In genomic region chr5:100079040-100079930, GRCm38 (mm10) we compare ENCODE assay signal across 8 mouse cellular contexts. TPM values are rescaled to one million over a fixed set of nuclear protein-coding genes. Genes with fewer than 3 reads are reported as not detected.
DNase-seq lines count a peak whose midpoint lies in the region; ATAC-seq and TF ChIP-seq lines count a peak whose summit lies in the region.

No protein-coding gene starts in this region.

- H3K27ac ChIP-seq in kidney, adult 2 months (ENCODE audit: insufficient read depth, low read depth, low read length), result no peak overlapping the region
- H3K27ac ChIP-seq in forebrain, embryonic 10.5 days, result peak overlapping the region; percentile 69
- H3K27ac ChIP-seq in intestine, embryonic 15.5 days, result no peak overlapping the region
- 0 out of 2 replicates have a peak overlapping the region, but pooled peaks have one; percentile 66 for H3K27ac ChIP-seq in stomach, embryonic 16.5 days (ENCODE audit: low read length)

- no peaks in the 10 kb centered on the region for H3K36me3 ChIP-seq in kidney, adult 2 months (ENCODE audit: control insufficient read depth, insufficient read depth, low read length)
- H3K36me3 ChIP-seq in forebrain, embryonic 10.5 days (replicated peaks), result 0 out of 2 replicates have a peak, but pooled peaks cover 2% of the 10 kb centered on the region
- no peaks in the 10 kb centered on the region for H3K36me3 ChIP-seq in intestine, embryonic 15.5 days
- no peaks in the 10 kb centered on the region for H3K36me3 ChIP-seq in stomach, embryonic 16.5 days (ENCODE audit: control insufficient read depth, insufficient read depth, low read length)

- no peaks in the 10 kb centered on the region for H3K9me3 ChIP-seq in forebrain, embryonic 10.5 days
- H3K9me3 ChIP-seq in intestine, embryonic 15.5 days, result no peaks in the 10 kb centered on the region
- H3K9me3 ChIP-seq in stomach, embryonic 16.5 days (replicated peaks; ENCODE audit: control insufficient read depth, low read length), result no peaks in the 10 kb centered on the region

- peak; percentile 60 for ATAC-seq in intestine, embryonic 15.5 days
- peak; percentile 65 for ATAC-seq in megakaryocyte, adult 5-6 weeks (ENCODE audit: poor library complexity, severe bottlenecking)
- peak; percentile 34; the same call in 1 of the 2 replicates for ATAC-seq in stomach, embryonic 16.5 days (ENCODE audit: insufficient read depth, low FRiP score)

- H3K9ac ChIP-seq in intestine, embryonic 15.5 days, result peak overlapping the region; percentile 15; the same call in 1 of the 2 replicates
- peak overlapping the region; percentile 20 for H3K9ac ChIP-seq in stomach, embryonic 16.5 days (ENCODE audit: low read length)

- TF ChIP-seq CTCF in kidney, adult 2 months (conservative IDR thresholded peaks at IDR 0.05; ENCODE audit: insufficient read depth, insufficient read length, low read depth, low read length), result no peak

- no peaks in the 10 kb centered on the region for H3K4me1 ChIP-seq in kidney, adult 2 months (ENCODE audit: control insufficient read depth, insufficient read depth, low read length)
- H3K4me1 ChIP-seq in forebrain, embryonic 10.5 days, result peaks cover 20% of the 10 kb centered on the region
- H3K4me1 ChIP-seq in intestine, embryonic 15.5 days (replicated peaks), result peaks cover 12% of the 10 kb centered on the region; the same call in 1 of the 2 replicates
- no peaks in the 10 kb centered on the region for H3K4me1 ChIP-seq in stomach, embryonic 16.5 days (ENCODE audit: control insufficient read depth, insufficient read depth, low read length)

- no peaks in the 10 kb centered on the region for H3K27me3 ChIP-seq in kidney, adult 2 months (replicated peaks; ENCODE audit: control insufficient read depth, insufficient read depth, low read length)
- H3K27me3 ChIP-seq in forebrain, embryonic 10.5 days (ENCODE audit: poor library complexity, severe bottlenecking), result no peaks in the 10 kb centered on the region
- no peaks in the 10 kb centered on the region for H3K27me3 ChIP-seq in intestine, embryonic 15.5 days (replicated peaks)
- H3K27me3 ChIP-seq in stomach, embryonic 16.5 days (ENCODE audit: control insufficient read depth, insufficient read depth, low read length), result no peaks in the 10 kb centered on the region

- H3K4me2 ChIP-seq in intestine, embryonic 15.5 days (replicated peaks), result peak overlapping the region; percentile 72
- H3K4me2 ChIP-seq in stomach, embryonic 16.5 days (ENCODE audit: low read depth, low read length), result peak overlapping the region; percentile 54

- no peak for DNase-seq in kidney, adult 2 months
- no peak for DNase-seq in kidney, adult 9 months
- DNase-seq in R1 (ENCODE audit: low read depth, low spot score), result peak; percentile 45
- DNase-seq in forebrain, embryonic 10.5 days (ENCODE audit: extremely low spot score, low spot score), result peak; percentile 28
- DNase-seq in c-Kit-positive CD71-positive TER-119-positive erythroid progenitor cells, embryonic 14.5 days (ENCODE audit: low spot score), result no peak

- WGBS in kidney, adult 2 months, result 37% methylated on average over 36 of the region's 36 CpGs
- WGBS in forebrain, embryonic 10.5 days, result 35% methylated on average over 36 of the region's 36 CpGs
- WGBS in intestine, embryonic 15.5 days, result 27% methylated on average over 36 of the region's 36 CpGs
- WGBS in stomach, embryonic 16.5 days, result 26% methylated on average over 36 of the region's 36 CpGs

- peak overlapping the region; percentile 31 for H3K4me3 ChIP-seq in kidney, adult 2 months (ENCODE audit: insufficient read depth, low read depth, low read length)
- H3K4me3 ChIP-seq in forebrain, embryonic 10.5 days, result peak overlapping the region; percentile 44
- peak overlapping the region; percentile 29 for H3K4me3 ChIP-seq in intestine, embryonic 15.5 days (replicated peaks)
- H3K4me3 ChIP-seq in stomach, embryonic 16.5 days (replicated peaks; ENCODE audit: low read length), result peak overlapping the region; percentile 37

- TF ChIP-seq POLR2A in kidney, adult 2 months (IDR thresholded peaks at IDR 0.05; ENCODE audit: low read depth, low read length), result no peak

RNA-seq across cellular contexts. Expression of gene Enoph1, which starts 39.5 kb away (rescaled TPM):
- polyA plus RNA-seq in kidney, adult 2 months (2012; rRNA removed), result 17.1 and 17.9 TPM in 2 replicates
- polyA plus RNA-seq in forebrain, embryonic 10.5 days (2016; fragmentation: Nextera tagmentation; extraction: Ambion mirVana), result 62.8 and 66.9 TPM in 2 replicates
- polyA plus RNA-seq in intestine, embryonic 15.5 days (2015; fragmentation: Nextera tagmentation; extraction: Ambion mirVana), result 49.2 and 49.8 TPM in 2 replicates
- 32.5 and 35.1 TPM in 2 replicates for total RNA-seq in megakaryocyte, adult 5-6 weeks (2015)
- total RNA-seq in megakaryocyte, adult 5-6 weeks (2017), result 35.4 and 36.5 TPM in 2 replicates
- polyA plus RNA-seq in stomach, embryonic 16.5 days (2015; fragmentation: Nextera tagmentation; extraction: Ambion mirVana), result 42.2 and 48.3 TPM in 2 replicates

RNA-seq across cellular contexts. Expression of gene Hnrnpdl, which starts 39.8 kb away (rescaled TPM):
- 33.4 and 40.5 TPM in 2 replicates for polyA plus RNA-seq in kidney, adult 2 months (2012; rRNA removed)
- 246 and 247 TPM in 2 replicates for polyA plus RNA-seq in forebrain, embryonic 10.5 days (2016; fragmentation: Nextera tagmentation; extraction: Ambion mirVana)
- 128 and 132 TPM in 2 replicates for polyA plus RNA-seq in intestine, embryonic 15.5 days (2015; fragmentation: Nextera tagmentation; extraction: Ambion mirVana)
- total RNA-seq in megakaryocyte, adult 5-6 weeks (2015), result 196 and 214 TPM in 2 replicates
- 356 and 360 TPM in 2 replicates for total RNA-seq in megakaryocyte, adult 5-6 weeks (2017)
- polyA plus RNA-seq in stomach, embryonic 16.5 days (2015; fragmentation: Nextera tagmentation; extraction: Ambion mirVana), result 120 and 123 TPM in 2 replicates

Comparison
In these comparisons a context has a peak if more than half of its experiments do, and no peak if none do; other contexts are left out.
1. DNase-seq: peak in R1 (single experiment) and forebrain, embryonic 10.5 days (single experiment); none in kidney, adult 2 months (single experiment), kidney, adult 9 months (single experiment) and c-Kit-positive CD71-positive TER-119-positive erythroid progenitor cells, embryonic 14.5 days (single experiment).
2. H3K27ac ChIP-seq: peak in forebrain, embryonic 10.5 days (single experiment) and stomach, embryonic 16.5 days (single experiment); none in kidney, adult 2 months (single experiment) and intestine, embryonic 15.5 days (single experiment).
3. Peak in every context shown above with its lines, with median percentiles within 50 percentile points of each other: H3K4me3 ChIP-seq and ATAC-seq.